Mouse (Mus musculus) mature B cell (primary cell): ENCODE results near the gene Mchr1.

Experiments
- in situ Hi-C: fragments of 300-500 bp; cut with MboI; formaldehyde crosslinking; loops from 2 replicates; pipeline ENCODE4 v1.14.3; 2019

The Mchr1 gene

GRCm38 (mm10) chr15:81272305-81273053 is 37.2 kb downstream of the Mchr1 start:
- in situ Hi-C loops: no loop called here

GRCm38 (mm10) chr15:81273361-81273760 is 38.1 kb downstream of the Mchr1 start:
- in situ Hi-C loops: no loop called here

- in situ Hi-C loops: no loop called here
Observed at GRCm38 (mm10) chr15:81277928-81278327, 42.6 kb downstream of the Mchr1 start.

- in situ Hi-C loops: no loop called here
Observed at GRCm38 (mm10) chr15:81278699-81279098, 43.4 kb downstream of the Mchr1 start.

GRCm38 (mm10) chr15:81284121-81284734 is 48.9 kb downstream of the Mchr1 start:
- in situ Hi-C loops: no loop called here
